Mouse (Mus musculus) A20 (cell line): ENCODE data around the gene Meis1.

Experiments
- DNase-seq: peaks from one replicate; pipeline ENCODE4 v3.0.0-alpha.2; 2011; ENCODE audit warnings: low read depth, low spot score

The Meis1 gene

GRCm38 (mm10) chr11:18876886-18877625 lies 141.7 kb downstream of the Meis1 start:
- no peak for DNase-seq

GRCm38 (mm10) chr11:18875911-18876885 lies 142.6 kb downstream of the Meis1 start:
- DNase-seq, result no peak

- no peak for DNase-seq
Observed at GRCm38 (mm10) chr11:18875001-18875902, 143.5 kb downstream of the Meis1 start.

- no peak for DNase-seq
Observed at GRCm38 (mm10) chr11:18874278-18875000, 144.3 kb downstream of the Meis1 start.

- no peak for DNase-seq
Observed at GRCm38 (mm10) chr11:18873451-18874277, 145.1 kb downstream of the Meis1 start.

- no peak for DNase-seq
Observed at GRCm38 (mm10) chr11:18872793-18873192, 146.0 kb downstream of the Meis1 start.

- DNase-seq, result no peak
Observed at GRCm38 (mm10) chr11:18872118-18872751, 146.6 kb downstream of the Meis1 start.

- DNase-seq, result no peak
Observed at GRCm38 (mm10) chr11:18871170-18872081, 147.4 kb downstream of the Meis1 start.

- no peak for DNase-seq
Observed at GRCm38 (mm10) chr11:18870121-18870931, 148.5 kb downstream of the Meis1 start.

- DNase-seq, result no peak
Observed at GRCm38 (mm10) chr11:18869429-18869969, 149.3 kb downstream of the Meis1 start.

GRCm38 (mm10) chr11:18867665-18868064 lies 151.1 kb downstream of the Meis1 start:
- DNase-seq, result no peak

GRCm38 (mm10) chr11:18866198-18866836 lies 152.5 kb downstream of the Meis1 start:
- no peak for DNase-seq

GRCm38 (mm10) chr11:18850772-18851171 lies 168.0 kb downstream of the Meis1 start:
- no peak for DNase-seq

- no peak for DNase-seq
Observed at GRCm38 (mm10) chr11:18847650-18848049, 171.1 kb downstream of the Meis1 start.

- DNase-seq, result no peak
Observed at GRCm38 (mm10) chr11:18846472-18846871, 172.3 kb downstream of the Meis1 start.

- no peak for DNase-seq
Observed at GRCm38 (mm10) chr11:18845900-18846299, 172.9 kb downstream of the Meis1 start.

- DNase-seq, result no peak
Observed at GRCm38 (mm10) chr11:18845466-18845865, 173.3 kb downstream of the Meis1 start.
